Comparison of ENCODE assay signal across 9 mouse cellular contexts in the genomic region with DNA sequence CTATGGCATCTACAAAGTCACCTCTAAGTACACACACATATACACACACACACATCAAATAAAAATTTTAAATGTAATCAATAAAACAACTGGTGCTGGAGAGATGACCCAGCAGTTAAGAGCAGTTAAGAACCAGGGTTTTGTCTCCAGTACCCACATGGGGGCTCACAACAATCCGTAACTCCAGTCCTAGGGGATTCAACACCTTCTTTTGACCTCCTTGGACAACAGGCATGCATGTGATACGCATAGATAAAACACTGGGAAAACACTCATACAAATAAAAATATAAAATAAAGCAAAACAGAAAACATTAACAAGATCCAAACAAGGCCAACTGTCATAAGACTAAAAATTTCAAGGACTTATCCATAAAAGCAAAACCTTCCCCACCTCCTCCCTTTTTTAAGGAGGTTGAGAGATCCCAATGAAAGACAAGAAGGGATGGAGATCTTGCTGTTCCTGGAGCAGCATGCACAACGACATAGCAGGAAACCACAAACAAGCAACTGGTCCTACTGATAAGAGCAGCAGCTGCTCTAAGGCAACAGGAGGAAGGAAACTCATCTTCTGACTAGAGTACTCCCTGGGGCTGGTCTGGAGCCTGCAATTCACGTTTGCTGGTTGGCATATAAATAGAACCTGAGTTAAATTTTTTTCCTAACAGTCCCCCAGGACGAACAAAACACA.
DNase-seq lines count a peak whose midpoint lies in the region; ATAC-seq lines count a peak whose summit lies in the region.
"Had no signal": no experiment of that assay in that cellular context is flagged by ENCODE, and none has a peak within 500 bp of the region (broad histone marks: within the 10 kb centered on the region; RNA-seq: fewer than 3 reads in every experiment).

No protein-coding gene starts in this region.

- DNase-seq in adrenal gland, postnatal 14 days = peak; percentile 29
- DNase-seq in adrenal gland, adult 8-10 months = no peak
- DNase-seq in heart, adult 9 months (ENCODE audit: low spot score in 2 of 2) = peak; percentile 73 to 85
- DNase-seq in liver = peak; percentile 76
- peak; percentile 24 for DNase-seq in splenic B cell, adult 2 months (ENCODE audit: low read depth, low spot score)
- no peak for DNase-seq in cerebellum, adult 18-20 months

- 67% methylated on average over 5 of the region's 5 CpGs for WGBS in forebrain, embryonic 15.5 days
- WGBS in forebrain, embryonic 12.5 days = 75% methylated on average over 5 of the region's 5 CpGs

- ATAC-seq in forebrain, embryonic 15.5 days (replicated peaks) = no peak
- no peak for ATAC-seq in forebrain, embryonic 12.5 days (ENCODE audit: low FRiP score)

- no peaks in the 10 kb centered on the region for H3K36me3 ChIP-seq in splenic B cell, adult 2 months (ENCODE audit: control insufficient read depth, insufficient read depth, low read length, poor library complexity, severe bottlenecking)
- H3K36me3 ChIP-seq in forebrain, embryonic 15.5 days = no peaks in the 10 kb centered on the region
- H3K36me3 ChIP-seq in forebrain, embryonic 12.5 days (replicated peaks) = no peaks in the 10 kb centered on the region

- peaks cover 5% of the 10 kb centered on the region; the same call in 1 of the 2 replicates for H3K4me1 ChIP-seq in forebrain, embryonic 15.5 days
- peaks cover 8% of the 10 kb centered on the region for H3K4me1 ChIP-seq in forebrain, embryonic 12.5 days

- H3K4me2 ChIP-seq in forebrain, embryonic 15.5 days (replicated peaks) = no peak overlapping the region
- H3K4me2 ChIP-seq in forebrain, embryonic 12.5 days = no peak overlapping the region

- no peak overlapping the region for H3K9ac ChIP-seq in forebrain, embryonic 15.5 days (replicated peaks)
- no peak overlapping the region for H3K9ac ChIP-seq in forebrain, embryonic 12.5 days

- no peak overlapping the region for H3K27ac ChIP-seq in forebrain, embryonic 15.5 days (replicated peaks)
- H3K27ac ChIP-seq in forebrain, embryonic 12.5 days = no peak overlapping the region

- H3K4me3 ChIP-seq in forebrain, embryonic 15.5 days = no peak overlapping the region
- no peak overlapping the region for H3K4me3 ChIP-seq in forebrain, embryonic 12.5 days (replicated peaks)
- H3K4me3 ChIP-seq: erythroblast, embryonic 14.5 days had no signal

- no peaks in the 10 kb centered on the region for H3K27me3 ChIP-seq in splenic B cell, adult 2 months (ENCODE audit: control insufficient read depth, insufficient read depth, low read length, poor library complexity, severe bottlenecking)
- no peaks in the 10 kb centered on the region for H3K27me3 ChIP-seq in forebrain, embryonic 15.5 days
- no peaks in the 10 kb centered on the region for H3K27me3 ChIP-seq in forebrain, embryonic 12.5 days

- H3K9me3 ChIP-seq in forebrain, embryonic 15.5 days = no peaks in the 10 kb centered on the region
- no peaks in the 10 kb centered on the region for H3K9me3 ChIP-seq in forebrain, embryonic 12.5 days

Comparison
In these comparisons a context has a peak if more than half of its experiments do, and no peak if none do; other contexts are left out.
1. DNase-seq: peak in adrenal gland, postnatal 14 days (single experiment), heart, adult 9 months (2 of 2), liver (single experiment) and splenic B cell, adult 2 months (single experiment); none in adrenal gland, adult 8-10 months (single experiment) and cerebellum, adult 18-20 months (0 of 2).